In genomic region chr8:123768492-123769356, GRCm38 (mm10) we compare ENCODE assay signal across 9 mouse cellular contexts. TPM values are rescaled to one million over a fixed set of nuclear protein-coding genes. Genes with fewer than 3 reads are reported as not detected.
DNase-seq lines count a peak whose midpoint lies in the region; ATAC-seq and TF ChIP-seq lines count a peak whose summit lies in the region.
"Had no signal": no experiment of that assay in that cellular context is flagged by ENCODE, and none has a peak within 500 bp of the region (broad histone marks: within the 10 kb centered on the region; RNA-seq: fewer than 3 reads in every experiment).

No protein-coding gene starts in this region.

- no peak overlapping the region for H3K9ac ChIP-seq in hindbrain, embryonic 11.5 days (ENCODE audit: low read depth, low read length)
- no peak overlapping the region for H3K9ac ChIP-seq in hindbrain, embryonic 12.5 days
- H3K9ac ChIP-seq: liver, embryonic 15.5 days had no signal

- no peak overlapping the region for H3K4me3 ChIP-seq in hindbrain, embryonic 11.5 days (ENCODE audit: low read depth, low read length)
- no peak overlapping the region for H3K4me3 ChIP-seq in hindbrain, embryonic 12.5 days
- H3K4me3 ChIP-seq in left cerebral cortex, adult 2 months, result no peak overlapping the region
- H3K4me3 ChIP-seq: liver, embryonic 15.5 days had no signal

- H3K36me3 ChIP-seq in hindbrain, embryonic 11.5 days (ENCODE audit: control insufficient read depth, insufficient read depth, low read length), result no peaks in the 10 kb centered on the region
- H3K36me3 ChIP-seq in hindbrain, embryonic 12.5 days, result no peaks in the 10 kb centered on the region
- H3K36me3 ChIP-seq: liver, embryonic 15.5 days had no signal

- 71% methylated on average over 16 of the region's 16 CpGs for WGBS in hindbrain, embryonic 11.5 days
- 68% methylated on average over 16 of the region's 16 CpGs for WGBS in hindbrain, embryonic 12.5 days

- H3K4me2 ChIP-seq in hindbrain, embryonic 11.5 days (replicated peaks; ENCODE audit: low read depth, low read length), result no peak overlapping the region
- no peak overlapping the region for H3K4me2 ChIP-seq in hindbrain, embryonic 12.5 days (replicated peaks)
- H3K4me2 ChIP-seq: liver, embryonic 15.5 days had no signal

- no peaks in the 10 kb centered on the region for H3K4me1 ChIP-seq in hindbrain, embryonic 11.5 days (replicated peaks; ENCODE audit: control insufficient read depth, insufficient read depth, low read length)
- H3K4me1 ChIP-seq in hindbrain, embryonic 12.5 days, result no peaks in the 10 kb centered on the region
- H3K4me1 ChIP-seq: liver, embryonic 15.5 days had no signal

- no peaks in the 10 kb centered on the region for H3K9me3 ChIP-seq in hindbrain, embryonic 11.5 days (ENCODE audit: control insufficient read depth, low read length)
- H3K9me3 ChIP-seq in hindbrain, embryonic 12.5 days (replicated peaks), result no peaks in the 10 kb centered on the region
- H3K9me3 ChIP-seq: liver, embryonic 15.5 days had no signal

- no peaks in the 10 kb centered on the region for H3K27me3 ChIP-seq in hindbrain, embryonic 11.5 days (ENCODE audit: control insufficient read depth, insufficient read depth, low read length)
- no peaks in the 10 kb centered on the region for H3K27me3 ChIP-seq in hindbrain, embryonic 12.5 days
- H3K27me3 ChIP-seq: liver, embryonic 15.5 days had no signal

- peak; percentile 78 for TF ChIP-seq CTCF in left cerebral cortex, adult 2 months (IDR thresholded peaks at IDR 0.05)

- no peak for ATAC-seq in hindbrain, embryonic 11.5 days (ENCODE audit: low FRiP score)
- no peak for ATAC-seq in hindbrain, embryonic 12.5 days (ENCODE audit: low FRiP score)
- 0 out of 2 replicates have a peak, but pooled peaks have one; percentile 51 for ATAC-seq in monocyte, adult 5-6 weeks (replicated peaks; ENCODE audit: insufficient number of reproducible peaks, low FRiP score, low TSS enrichment, poor library complexity, severe bottlenecking)

- H3K27ac ChIP-seq in hindbrain, embryonic 11.5 days (ENCODE audit: low read depth, low read length), result no peak overlapping the region
- no peak overlapping the region for H3K27ac ChIP-seq in hindbrain, embryonic 12.5 days
- peak overlapping the region; percentile 61 for H3K27ac ChIP-seq in left cerebral cortex, adult 2 months
- H3K27ac ChIP-seq: liver, embryonic 15.5 days had no signal

- intact Hi-C loops in heart, postnatal 36 days (cut with DNase I), result loop anchor here (1.0 to 10.0 kb wide), 2 partner anchors 64 to 115 kb away; partner anchors contain the start of gene Rhou
- intact Hi-C loops in left cerebral cortex, adult 2 months (cut with DNase I), result loop anchor here (2.0 kb wide), 2 partner anchors 40 to 116 kb away; partner anchors contain the start of gene Rhou

- peak; percentile 67 for DNase-seq in hindbrain, embryonic 11.5 days (ENCODE audit: low spot score)
- peak; percentile 74 for DNase-seq in MN1 (ENCODE audit: low spot score)
- DNase-seq in embryo, embryonic 10 days (ENCODE audit: low spot score), result peak; percentile 81
- peak; percentile 58 to 68 for DNase-seq in heart, postnatal 36 days
- peak; percentile 55 to 65 for DNase-seq in left cerebral cortex, adult 2 months (ENCODE audit: extremely low spot score in 1 of 2, low spot score in 2 of 2)
- no peak for DNase-seq in natural killer cell, adult 2 months (ENCODE audit: low spot score in 2 of 2)

RNA-seq across cellular contexts. Expression of gene Rab4a, which starts 37.1 kb away (rescaled TPM):
- polyA plus RNA-seq in hindbrain, embryonic 11.5 days (2014; fragmentation: Nextera tagmentation; extraction: Ambion mirVana), result 64.3 and 68.7 TPM in 2 replicates
- 61.0 and 61.2 TPM in 2 replicates for polyA plus RNA-seq in hindbrain, embryonic 12.5 days (2016; fragmentation: Nextera tagmentation; extraction: Ambion mirVana)
- 1 to 10 TPM; 7.3 to 7.9 TPM for total RNA-seq in heart, postnatal 36 days (2021)
- 10 to 100 TPM; 39.8 to 48.9 TPM for total RNA-seq in left cerebral cortex, adult 2 months (2021)
- total RNA-seq in monocyte, adult 5-6 weeks (2017), result 0.68 to 0.86 TPM (median 0.75 TPM) in 3 replicates

Comparison
In these comparisons a context has a peak if more than half of its experiments do, and no peak if none do; other contexts are left out.
1. DNase-seq: peak in hindbrain, embryonic 11.5 days (single experiment), MN1 (single experiment), embryo, embryonic 10 days (single experiment), heart, postnatal 36 days (2 of 2) and left cerebral cortex, adult 2 months (2 of 2); none in natural killer cell, adult 2 months (0 of 2).
2. RNA of gene Rab4a, which starts 37.1 kb away (total RNA-seq): 39.8 to 48.9 TPM in left cerebral cortex, adult 2 months; 7.3 to 7.9 TPM in heart, postnatal 36 days and 0.68 to 0.86 TPM in monocyte, adult 5-6 weeks; every median in the first group is over 4 times any median in the second.